Mouse (Mus musculus) spleen, adult 2 months (tissue): Measurements from ENCODE around the gene Spata2.

Source experiments
- CTCF ChIP-seq: fragments of 200-500 bp; IDR thresholded peaks from 2 replicates; pipeline ENCODE4 v1.5.1; 2011; ENCODE audit warnings: mild to moderate bottlenecking, inconsistent platforms; ENCODE audit not compliant: insufficient read depth, insufficient read length, insufficient replicate concordance; ENCODE audit errors: extremely low read depth
- POLR2A ChIP-seq: fragments of 200-500 bp; IDR thresholded peaks from 2 replicates; pipeline ENCODE4 v1.6.1; 2011; ENCODE audit warnings: low read depth, low read length, inconsistent platforms

GRCm38 (mm10) chr2:167541324-167541723 lies 48.6 kb upstream of the Spata2 start:
- TF ChIP-seq CTCF: no peak
- TF ChIP-seq POLR2A: no peak
